Mouse (Mus musculus) heart, postnatal 14 days (tissue): ENCODE data around the gene Colca2. TPM values are rescaled to one million over a fixed set of nuclear protein-coding genes. Genes with fewer than 3 reads are reported as not detected.
A peak's percentile ranks its signal among the peaks of the same experiment; 100 is the strongest.

Source experiments
- DNase-seq, 2 experiments: peaks; one replicate each; pipeline ENCODE4 v3.0.0; 2021 to 2022
- intact Hi-C: fragments of 180-260 bp; cut with DNase I; formaldehyde crosslinking; loops from one replicate; pipeline ENCODE4 v1.15.1; 2025
- long read RNA-seq, 2 experiments: library from polyadenylated mRNA; stranded (forward); transcript quantifications; one replicate each; pipeline ENCODE4 v2.0.0; 2021
- total RNA-seq, 2 experiments: library from RNA; stranded (reverse); gene quantifications; 2 replicates each; pipeline ENCODE4 v1.2.3; 2021

The Colca2 gene
- 1 to 10 TPM in 1 of 2 experiments, under 1 TPM in 1; 0.67 to 1.1 TPM for total RNA-seq
- long read RNA-seq, experiment 1, result 0 reads
- long read RNA-seq, experiment 2, partial matches to known transcripts, result 0 of 1 reads
- long read RNA-seq, experiment 2, other reads (novel, unspliced or antisense), result 0 of 1 reads

DNA sequence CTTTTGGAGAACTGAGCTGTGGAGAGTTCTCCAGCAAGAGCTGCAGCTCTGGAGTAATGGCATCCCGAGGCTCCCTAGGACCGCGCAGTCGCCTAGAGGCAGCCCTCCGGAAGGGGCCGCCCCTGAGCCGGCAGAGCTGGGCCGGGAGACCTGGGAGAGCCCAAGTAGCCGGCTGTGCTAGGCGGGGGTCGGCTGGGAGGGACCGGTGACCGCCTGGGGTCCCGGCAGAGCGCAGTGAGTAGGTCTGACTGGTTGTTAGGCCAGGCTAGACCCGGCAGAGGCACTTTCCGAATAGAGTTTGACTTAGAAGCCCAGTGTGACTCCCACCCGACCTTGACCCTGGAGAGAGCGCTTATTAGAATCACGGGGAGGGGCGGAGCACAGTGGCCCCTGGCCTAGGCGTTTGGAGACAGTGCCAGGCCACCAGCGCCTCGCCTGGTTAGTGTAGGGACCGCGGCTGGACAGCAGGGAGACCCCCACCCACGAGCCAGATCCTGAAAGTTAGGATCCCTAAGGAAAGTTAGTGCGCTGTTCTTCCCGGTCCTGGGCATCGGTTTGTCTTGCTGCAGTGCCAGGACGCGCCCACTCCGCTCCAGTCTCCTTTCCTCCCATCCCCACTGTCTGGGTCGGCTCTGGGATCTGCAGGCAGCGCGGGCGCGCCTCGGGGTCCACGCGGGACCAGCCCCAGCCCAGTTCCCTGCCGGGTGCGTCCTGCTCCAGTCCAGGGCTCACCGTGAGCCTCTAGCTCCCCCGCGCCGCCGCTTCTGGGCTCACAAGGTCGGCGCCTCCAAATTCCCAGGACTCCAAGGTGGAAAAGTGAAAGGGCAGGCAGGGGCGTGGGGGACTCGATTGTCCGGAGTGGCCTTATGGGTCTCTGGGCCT lies at the start of gene Colca2:
TSS of gene Colca2 (minus strand) at position 70 of the 882 bp plus-strand sequence.
- intact Hi-C loops, result loop anchor here (5.0 kb wide), 1 partner anchor 96 kb away; no protein-coding TSS in a partner anchor
- DNase-seq, result peak; percentile 84 to 88

DNA sequence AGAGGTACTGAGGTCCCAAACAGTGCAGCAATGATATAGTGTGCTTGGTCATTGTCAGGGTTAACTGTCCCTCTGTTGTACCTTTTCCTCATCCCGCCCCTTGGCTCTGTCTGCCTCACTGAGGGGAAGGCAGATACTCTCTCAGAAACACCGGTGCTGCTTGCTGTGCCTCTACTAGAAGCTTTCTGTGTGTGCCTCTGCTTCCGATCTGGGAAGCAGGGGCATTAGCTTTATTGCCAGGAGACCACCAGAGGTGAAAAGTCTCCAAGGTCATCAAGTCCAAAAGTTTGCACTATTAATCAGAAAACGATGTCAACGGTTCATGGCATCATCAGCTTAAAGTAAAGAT lies 49.2 kb upstream of the Colca2 start:
- no peak for DNase-seq
- intact Hi-C loops, result no loop called here

DNA sequence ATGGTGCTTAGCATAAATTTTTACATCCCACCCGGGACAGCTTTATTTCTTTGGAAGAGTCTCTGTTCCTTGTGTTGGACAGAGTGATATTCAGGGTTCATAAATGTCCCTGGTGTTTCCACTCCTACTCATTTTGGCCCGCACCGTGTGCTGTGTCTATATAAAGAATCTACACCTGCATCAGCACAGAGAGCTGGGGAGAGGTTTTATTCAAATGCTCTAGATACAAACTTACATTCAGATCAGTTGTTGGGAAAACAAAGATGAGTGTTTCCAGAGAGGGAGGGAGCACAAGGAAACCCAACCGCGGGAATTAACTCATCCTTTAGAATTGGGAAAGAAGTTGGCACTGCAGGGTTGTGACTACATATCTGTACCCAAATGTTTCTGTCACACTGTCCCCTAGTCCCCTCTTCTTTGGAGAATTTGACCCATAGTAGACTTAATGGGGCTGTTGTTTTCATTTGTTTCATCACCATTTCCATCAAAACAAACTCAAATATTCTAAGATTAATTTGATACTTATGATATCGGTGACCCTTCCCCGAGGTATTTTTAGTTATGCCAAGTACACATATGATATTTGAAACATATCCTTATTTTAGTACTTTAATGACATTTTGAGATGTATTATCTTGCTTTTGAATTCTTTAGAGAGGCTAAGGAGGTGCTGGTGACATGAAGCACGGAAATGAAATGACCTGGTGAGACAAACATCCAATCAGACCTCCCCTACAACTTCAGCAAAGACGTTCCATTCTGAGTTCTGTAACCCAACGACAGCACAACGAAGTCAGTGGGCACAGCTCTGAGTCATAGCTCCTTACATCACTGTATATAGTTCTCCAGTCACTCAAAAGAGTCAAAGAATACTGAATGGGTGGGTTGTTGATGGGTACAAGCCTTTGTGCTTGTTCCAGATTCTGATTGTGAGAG lies 48.5 kb upstream of the Colca2 start:
- intact Hi-C loops, result no loop called here
- no peak for DNase-seq

DNA sequence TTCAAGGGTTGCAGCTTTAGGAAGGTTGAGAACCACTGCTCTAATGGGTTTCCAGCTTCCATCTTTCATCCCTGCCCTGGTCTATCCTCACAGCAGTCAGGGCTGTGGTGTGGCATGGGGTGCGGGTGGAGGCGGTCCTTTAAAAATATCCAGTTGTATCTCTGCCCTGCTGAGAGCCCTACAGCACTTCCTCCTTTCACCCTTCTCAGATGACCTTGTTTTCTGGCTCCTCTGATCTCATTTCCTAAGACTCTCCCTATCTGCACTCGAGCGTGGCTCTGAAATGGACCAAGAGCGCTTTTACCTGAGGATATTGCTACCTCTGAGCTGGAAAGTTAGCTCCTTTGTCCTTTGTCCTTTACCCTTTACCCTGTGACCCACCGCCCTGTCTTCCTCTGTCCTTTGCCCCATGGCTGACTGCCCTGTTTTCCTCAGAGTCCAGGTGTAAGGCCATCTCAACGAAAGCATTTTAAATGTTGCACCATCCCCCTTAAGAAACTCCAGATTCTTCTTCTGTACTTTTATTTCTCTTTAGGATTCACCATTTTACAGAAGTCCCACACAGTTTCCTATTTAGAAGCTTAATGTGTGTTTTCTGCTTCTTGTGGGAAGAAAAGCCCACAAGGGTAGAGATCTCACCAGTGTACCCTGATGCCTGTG lies 46.2 kb upstream of the Colca2 start:
- intact Hi-C loops, result no loop called here
- DNase-seq, result no peak

DNA sequence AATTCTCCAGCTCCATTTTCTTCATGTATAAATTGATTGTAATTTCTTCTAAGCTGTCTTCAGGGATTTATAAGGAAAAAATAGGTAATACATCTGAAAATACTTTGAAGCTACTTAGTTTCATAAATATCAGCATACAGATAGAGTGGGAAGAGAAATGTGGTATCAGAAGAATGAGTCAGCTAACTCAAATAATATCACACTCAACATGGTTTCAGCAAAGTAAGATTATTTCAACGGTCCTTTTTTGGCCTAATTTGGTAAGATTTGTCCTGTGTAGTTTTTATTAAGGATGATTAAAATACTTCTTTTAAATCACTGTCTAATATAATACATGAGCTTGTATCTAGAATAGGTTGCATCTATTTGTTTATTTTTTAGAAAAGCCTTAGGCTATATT lies 41.7 kb upstream of the Colca2 start:
- no peak for DNase-seq
- intact Hi-C loops, result no loop called here

DNA sequence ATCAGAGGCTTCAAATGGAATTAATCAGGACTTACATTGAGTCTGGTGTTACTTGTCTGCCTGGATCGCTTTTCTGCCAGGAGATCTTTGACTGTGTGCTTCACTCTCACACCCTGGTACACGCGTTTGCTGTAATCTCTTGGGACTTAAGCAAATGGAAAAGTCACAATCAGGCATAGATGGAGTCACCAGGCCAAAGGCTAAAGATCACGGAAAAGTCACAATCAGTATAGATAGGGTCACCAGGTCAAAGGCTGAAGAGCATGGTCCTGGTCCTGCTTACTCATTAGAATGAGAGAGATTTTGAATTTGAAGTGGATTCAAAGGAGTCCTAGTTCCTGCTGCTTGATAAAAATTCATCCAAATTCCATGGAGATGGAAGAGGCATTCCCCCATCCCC lies 39.9 kb upstream of the Colca2 start:
- DNase-seq, result no peak
- intact Hi-C loops, result no loop called here

DNA sequence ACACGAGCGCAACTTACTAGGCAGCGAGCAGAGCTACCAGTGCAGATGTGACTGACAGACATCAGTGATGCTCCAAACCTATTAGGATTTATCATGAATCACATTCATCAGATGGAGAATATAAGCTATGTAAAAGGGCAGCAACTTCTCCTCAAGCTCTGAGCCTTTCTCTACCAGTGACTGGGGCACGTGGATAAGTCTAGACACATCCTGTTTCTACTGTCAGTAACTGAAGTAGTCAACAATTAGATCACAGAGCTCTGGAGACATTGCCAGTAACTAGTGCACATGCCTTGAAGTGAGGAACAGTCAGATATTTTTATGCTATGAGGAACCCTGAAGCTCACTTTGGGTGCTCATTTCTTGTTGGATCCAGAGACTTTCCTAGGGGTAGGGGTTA lies 39.0 kb upstream of the Colca2 start:
- intact Hi-C loops, result no loop called here
- DNase-seq, result no peak

DNA sequence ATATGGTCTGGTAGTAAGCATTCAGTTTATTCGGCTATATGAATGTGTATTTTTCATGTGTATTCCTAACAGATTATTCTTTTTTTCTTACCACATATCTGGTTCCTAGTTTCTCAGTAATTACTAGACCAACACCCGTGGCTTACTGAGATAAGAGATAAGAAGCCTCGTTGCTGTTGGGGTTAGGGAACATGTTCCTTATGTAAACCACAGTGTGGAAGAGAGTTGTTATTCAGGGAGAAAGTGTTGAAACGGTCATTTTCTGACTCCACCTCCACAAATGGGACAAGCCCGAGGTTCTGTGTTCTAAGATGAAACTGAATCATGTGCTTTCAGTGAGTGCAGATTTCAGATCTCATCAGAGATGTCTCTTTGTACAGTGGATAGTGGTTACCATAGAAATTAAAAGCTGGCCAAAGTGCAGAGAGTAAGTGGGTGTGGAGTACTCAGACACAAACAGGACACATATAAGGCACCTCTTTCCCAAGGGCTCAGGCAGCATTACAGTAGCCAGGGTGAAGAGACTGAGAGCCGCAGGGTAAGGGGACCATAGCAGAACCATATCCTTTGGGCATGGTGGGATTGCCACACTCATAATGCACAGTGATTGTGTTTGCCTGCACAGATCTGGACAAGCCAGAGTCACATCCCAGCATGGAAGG lies 37.2 kb upstream of the Colca2 start:
- intact Hi-C loops, result no loop called here
- DNase-seq, result no peak

DNA sequence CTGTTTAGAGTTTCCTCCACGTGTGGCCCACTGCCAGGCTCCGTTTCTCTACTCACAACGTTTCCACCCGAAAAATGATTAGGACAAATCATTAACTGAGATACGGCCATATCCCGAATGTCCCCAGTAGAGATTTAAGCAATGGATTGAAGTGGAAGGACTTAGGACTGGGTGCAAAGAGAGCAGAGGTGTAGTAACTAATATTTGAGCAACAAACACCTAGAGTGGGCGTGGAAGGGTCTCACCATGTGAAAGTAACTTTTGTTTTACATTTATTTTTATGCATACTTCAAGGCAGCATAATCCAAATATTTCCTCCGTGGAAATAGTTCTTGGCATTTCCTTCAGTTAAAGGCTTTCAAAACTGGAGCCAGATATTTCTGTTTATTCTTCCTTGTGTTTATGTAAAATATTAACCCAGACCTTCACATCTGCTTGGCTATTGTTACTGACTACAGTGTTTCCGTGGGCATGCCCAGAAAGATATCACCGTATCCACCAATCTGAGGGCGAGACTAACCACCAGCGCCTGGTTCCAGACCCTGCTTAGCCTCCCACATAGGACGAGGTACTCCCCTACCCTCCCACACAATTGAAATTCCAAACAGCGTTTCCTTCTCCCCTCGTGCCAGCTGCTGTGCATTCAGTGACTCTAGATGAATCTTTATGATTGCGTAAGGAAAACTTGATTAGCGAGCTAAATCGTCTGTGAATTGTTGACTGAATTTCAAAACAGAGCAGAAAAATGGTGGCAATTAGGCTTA lies 34.4 kb upstream of the Colca2 start:
- no peak for DNase-seq
- intact Hi-C loops, result no loop called here

DNA sequence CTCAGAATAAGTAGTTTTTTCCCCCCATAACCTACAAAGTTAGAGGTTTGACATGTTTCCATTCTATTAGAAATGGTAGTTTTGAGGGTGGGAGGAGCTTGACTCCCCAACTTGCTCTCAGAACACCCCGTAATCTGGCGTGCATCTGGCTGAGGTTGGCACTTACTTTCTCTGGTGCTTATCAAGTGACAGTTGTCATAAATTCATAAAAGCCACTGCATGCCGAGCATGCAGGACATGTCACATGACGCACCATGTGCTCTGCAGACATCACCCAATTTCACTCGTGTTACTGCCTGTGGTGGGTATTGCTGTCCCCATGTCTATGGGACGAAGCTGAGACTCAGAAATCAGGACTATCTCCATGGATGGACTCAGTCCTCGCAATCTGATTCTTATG lies 32.1 kb upstream of the Colca2 start:
- DNase-seq, result no peak
- intact Hi-C loops, result no loop called here

DNA sequence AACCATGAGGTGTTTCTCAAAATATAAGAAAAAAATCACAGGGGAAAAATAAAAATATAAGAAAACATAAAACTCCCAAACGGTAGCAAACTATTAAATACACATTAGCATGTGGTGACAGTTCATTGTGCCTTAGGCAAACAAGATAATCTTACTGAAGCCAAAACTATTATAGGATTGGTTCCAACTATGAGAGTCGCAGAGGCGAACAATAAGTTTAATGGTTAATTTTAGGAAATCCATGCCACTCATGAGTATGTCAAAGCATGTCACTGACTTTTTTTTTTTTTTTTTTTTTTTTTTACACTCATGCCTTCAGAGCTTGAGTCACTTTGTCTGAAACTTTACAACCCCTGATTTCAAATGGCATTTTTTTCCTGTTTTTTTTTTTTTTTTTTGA lies 28.0 kb upstream of the Colca2 start:
- intact Hi-C loops, result no loop called here
- DNase-seq, result no peak

DNA sequence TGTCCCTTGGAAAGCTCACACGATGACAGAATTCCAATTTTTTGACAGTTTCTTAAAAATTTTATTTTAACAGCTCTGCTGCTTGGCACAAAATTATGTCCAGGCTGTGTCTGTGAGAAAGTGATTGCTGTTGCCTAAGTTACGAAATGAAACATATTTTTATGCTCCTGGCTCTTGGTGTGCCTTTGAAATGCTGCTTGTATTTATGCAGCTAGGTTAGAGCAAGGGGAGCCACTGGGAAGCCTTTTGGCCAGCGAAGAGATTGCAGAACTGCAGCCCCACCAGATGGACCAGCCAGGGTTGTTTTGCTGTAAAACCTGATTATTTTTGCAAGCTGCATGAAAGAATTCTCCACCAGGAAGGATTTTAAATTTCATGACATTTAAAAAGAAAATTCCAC lies 26.8 kb upstream of the Colca2 start:
- no peak for DNase-seq
- intact Hi-C loops, result no loop called here

DNA sequence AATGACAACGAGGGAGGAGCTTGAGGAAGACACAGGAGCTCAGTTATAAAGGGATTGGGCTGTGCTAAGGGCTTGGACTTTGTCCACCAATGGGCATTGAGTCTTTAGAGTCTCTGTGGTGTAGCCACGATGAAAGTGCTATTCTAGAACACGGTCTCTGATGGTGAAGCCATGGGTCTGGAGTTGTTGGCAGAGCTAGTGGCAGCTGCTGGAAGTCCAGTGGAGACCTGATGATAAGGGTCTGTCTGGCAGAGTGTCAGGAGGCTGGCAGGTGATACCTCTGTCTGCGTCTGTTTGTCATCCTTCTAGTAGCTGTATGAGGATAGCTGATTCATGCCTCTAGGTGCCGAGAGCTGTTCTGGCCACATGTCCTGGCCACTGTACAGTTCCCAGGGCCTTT lies 25.6 kb upstream of the Colca2 start:
- intact Hi-C loops, result no loop called here
- DNase-seq, result no peak

DNA sequence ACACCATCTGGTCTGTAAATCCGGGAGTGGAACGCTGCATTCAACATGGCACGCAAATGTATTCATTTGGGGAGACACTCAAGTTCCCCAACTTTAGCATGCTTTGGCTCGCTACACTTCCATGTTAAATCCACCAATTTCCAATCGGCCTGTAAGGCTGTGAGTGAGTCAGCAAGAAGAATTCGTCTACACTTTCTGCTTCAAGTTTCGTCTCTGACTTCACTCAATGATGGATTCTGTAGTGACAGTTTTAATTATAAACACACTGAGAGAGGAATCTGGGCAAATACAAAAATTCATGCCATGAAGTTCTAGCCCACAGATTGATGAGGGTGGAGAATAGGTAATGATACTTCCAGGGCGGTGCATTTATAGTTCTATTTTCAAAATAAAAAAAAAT lies 15.2 kb upstream of the Colca2 start:
- intact Hi-C loops, result no loop called here
- DNase-seq, result no peak

DNA sequence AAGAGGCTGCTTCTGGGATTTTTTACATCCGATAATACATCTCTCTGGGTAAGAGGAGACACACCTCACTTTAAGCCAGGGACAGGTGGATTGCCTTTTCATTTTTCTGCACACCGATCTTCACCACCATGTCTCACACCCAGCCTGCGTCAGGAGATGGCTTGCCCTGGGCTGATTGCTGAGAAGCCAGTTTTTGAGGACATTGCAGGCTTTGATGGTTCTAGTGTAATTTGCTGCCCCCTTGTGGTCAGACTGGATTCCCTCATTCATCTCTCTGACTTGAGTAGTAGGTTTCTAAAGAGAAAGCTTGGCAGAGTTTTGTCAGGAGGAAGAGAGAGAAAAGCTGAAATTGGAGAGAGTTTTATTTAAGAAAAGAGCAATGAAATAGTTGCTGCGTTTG lies 14.3 kb upstream of the Colca2 start:
- intact Hi-C loops, result loop anchor here (1.0 kb wide), 1 partner anchor 131 kb away; no protein-coding TSS in a partner anchor
- DNase-seq, result peak; percentile 71 to 82

DNA sequence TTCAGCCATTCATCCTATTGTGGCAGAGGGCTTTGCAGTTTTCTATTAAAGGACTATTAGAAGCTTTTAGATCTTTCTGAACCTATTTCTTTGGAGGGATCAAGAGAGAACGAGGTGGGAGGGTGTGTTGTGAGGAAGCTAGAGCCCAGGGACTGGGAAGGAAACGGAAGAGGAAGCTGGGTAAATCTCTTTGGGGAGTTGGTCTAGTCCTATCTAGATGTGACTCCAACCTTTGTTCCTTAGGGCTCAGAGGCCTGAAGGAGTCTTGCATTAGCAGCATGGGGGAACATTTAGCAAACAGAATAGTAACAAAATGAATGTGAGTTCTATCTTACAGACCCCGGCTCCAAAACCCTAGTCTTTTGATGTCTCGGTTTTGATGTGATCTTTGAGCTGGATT lies 12.6 kb upstream of the Colca2 start:
- no peak for DNase-seq
- intact Hi-C loops, result no loop called here

DNA sequence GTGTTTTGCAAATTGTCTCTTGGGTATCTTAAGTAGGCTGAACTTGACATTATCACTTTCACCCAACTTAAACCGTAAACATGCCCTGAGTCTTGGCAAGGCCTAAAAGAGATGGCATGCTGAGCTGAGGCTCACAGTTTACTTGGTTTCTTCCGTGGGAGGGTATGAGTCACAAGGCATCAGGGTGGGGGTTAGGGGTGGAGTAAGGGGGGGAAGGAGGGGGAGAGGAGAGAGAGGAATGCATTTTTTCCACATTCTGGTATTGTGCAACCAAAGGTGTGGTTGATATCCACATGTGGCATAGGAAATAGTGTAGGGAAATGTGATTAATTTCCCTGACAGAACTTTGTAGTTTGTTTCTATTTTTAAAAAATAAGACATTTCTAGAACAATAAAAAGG lies 7.7 kb upstream of the Colca2 start:
- no peak for DNase-seq
- intact Hi-C loops, result no loop called here

DNA sequence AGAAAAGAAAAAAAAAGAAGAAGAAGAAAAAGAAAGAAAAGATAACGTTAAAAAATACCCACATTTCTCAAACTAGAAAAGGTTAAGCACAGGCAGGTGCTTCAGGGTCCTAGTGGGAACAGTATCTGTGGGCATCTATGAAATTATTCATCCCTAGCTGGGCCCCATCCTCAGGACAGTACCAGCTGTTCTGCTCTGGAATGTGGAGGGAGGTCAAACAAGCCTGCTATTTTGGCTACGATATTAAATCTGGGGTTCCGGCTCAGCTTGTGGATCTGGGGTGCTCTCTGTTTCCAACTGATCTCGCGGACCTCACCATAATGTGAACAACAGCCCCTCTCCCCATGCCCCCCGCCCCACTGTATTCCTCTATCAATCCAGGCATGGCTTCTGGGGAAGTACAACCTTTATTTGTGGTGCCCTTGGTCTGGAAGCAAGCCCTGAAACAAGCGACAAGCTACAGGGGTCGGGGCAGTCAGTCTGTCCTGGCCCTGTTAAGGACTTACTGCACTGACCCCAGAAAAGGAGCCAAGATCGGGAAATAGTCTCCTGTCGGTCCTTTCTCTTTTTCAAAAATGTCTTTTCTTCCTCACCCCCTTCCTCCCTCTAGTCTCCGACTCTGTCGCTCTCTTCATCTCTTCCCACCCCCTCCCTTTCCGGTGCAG lies 403 bp downstream of the Colca2 start:
- DNase-seq, result peak in 1 of 2 experiments; percentile 9
- intact Hi-C loops, result loop anchor here (5.0 kb wide), 1 partner anchor 96 kb away; no protein-coding TSS in a partner anchor

DNA sequence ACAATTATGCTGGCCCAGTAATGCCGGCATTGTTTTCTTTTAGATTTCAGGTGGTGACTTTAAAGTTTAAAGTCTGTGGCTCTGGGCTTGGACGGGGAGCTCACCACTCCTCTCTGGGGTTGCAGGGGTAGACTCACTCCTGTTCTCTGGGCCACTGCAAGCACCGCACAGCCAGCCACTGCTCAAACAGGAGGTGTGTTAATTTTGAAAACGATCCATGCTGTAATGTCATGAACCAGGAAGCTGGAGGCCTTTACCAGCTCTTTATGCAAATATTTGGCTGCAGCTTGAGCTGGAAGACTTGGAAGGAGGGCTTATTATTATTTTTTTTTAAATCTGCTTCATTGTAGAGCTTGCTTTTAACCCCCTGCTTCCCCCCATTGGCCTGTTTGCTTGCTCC lies 3.7 kb downstream of the Colca2 start:
- intact Hi-C loops, result loop anchor here (5.0 kb wide), 1 partner anchor 92 kb away; no protein-coding TSS in a partner anchor
- no peak for DNase-seq
